11 mouse cellular contexts compared by ENCODE assay signal in the genomic region with DNA sequence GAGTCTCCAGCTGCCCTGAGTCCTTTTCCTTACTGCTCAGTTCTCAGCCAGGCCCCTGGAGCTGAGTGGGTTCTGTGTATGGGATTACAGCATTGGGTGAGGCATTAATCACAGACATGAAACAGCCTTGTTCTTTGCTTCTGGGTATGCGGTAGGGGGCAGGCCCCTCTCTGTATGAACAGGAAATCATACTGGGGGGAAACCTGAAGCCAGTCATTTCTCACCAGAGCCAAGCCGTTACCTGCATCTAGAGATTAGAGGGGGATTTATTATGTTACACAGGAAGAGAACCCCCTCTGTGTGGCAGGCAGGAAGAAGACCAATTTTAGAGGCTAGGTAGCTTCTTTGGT. TPM values are rescaled to one million over a fixed set of nuclear protein-coding genes. Genes with fewer than 3 reads are reported as not detected.
DNase-seq lines count a peak whose midpoint lies in the region; ATAC-seq and TF ChIP-seq lines count a peak whose summit lies in the region.
"Had no signal": no experiment of that assay in that cellular context is flagged by ENCODE, and none has a peak within 500 bp of the region (broad histone marks: within the 10 kb centered on the region; RNA-seq: fewer than 3 reads in every experiment).

No protein-coding gene starts in this region.

- in situ Hi-C loops in Patski (cut with MboI; ENCODE audit: low pct_unique_long_range_greater_than_20kb), result loop anchor here (5.0 kb wide), 1 partner anchor 157 kb away; a partner anchor contains a TSS

- H3K27ac ChIP-seq in hindbrain, embryonic 10.5 days, result peak overlapping the region; percentile 6; the same call in 1 of the 2 replicates
- no peak overlapping the region for H3K27ac ChIP-seq in hindbrain, embryonic 16.5 days (ENCODE audit: low read depth, low read length)
- no peak overlapping the region for H3K27ac ChIP-seq in embryonic facial prominence, embryonic 13.5 days
- no peak overlapping the region for H3K27ac ChIP-seq in midbrain, embryonic 12.5 days (replicated peaks)
- H3K27ac ChIP-seq in cerebellum, adult 2 months (ENCODE audit: insufficient read depth, low read length), result no peak overlapping the region

- POLR2A ChIA-PET in Patski (lab: Charles Lee), result interaction anchor here (0.7 to 2.9 kb wide), 7 partner anchors 37 to 181 kb away, joined by 3 to 11 read pairs (median 6); a partner anchor contains a TSS

- peaks cover 9% of the 10 kb centered on the region for H3K9me3 ChIP-seq in hindbrain, embryonic 10.5 days
- H3K9me3 ChIP-seq in hindbrain, embryonic 16.5 days (ENCODE audit: control insufficient read depth, low read length), result peaks cover 4% of the 10 kb centered on the region
- H3K9me3 ChIP-seq in embryonic facial prominence, embryonic 13.5 days, result no peaks in the 10 kb centered on the region
- peaks cover 5% of the 10 kb centered on the region; the same call in 1 of the 2 replicates for H3K9me3 ChIP-seq in midbrain, embryonic 12.5 days

- H3K27me3 ChIP-seq in hindbrain, embryonic 10.5 days (ENCODE audit: insufficient read depth, poor library complexity, severe bottlenecking), result peaks cover 61% of the 10 kb centered on the region
- H3K27me3 ChIP-seq in hindbrain, embryonic 16.5 days (replicated peaks; ENCODE audit: control insufficient read depth, insufficient read depth, low read length), result peaks cover 2% of the 10 kb centered on the region
- H3K27me3 ChIP-seq in Patski, result no peaks in the 10 kb centered on the region
- H3K27me3 ChIP-seq in embryonic facial prominence, embryonic 13.5 days, result peaks cover 9% of the 10 kb centered on the region
- peaks cover 85% of the 10 kb centered on the region for H3K27me3 ChIP-seq in midbrain, embryonic 12.5 days
- H3K27me3 ChIP-seq in cerebellum, adult 2 months (ENCODE audit: control insufficient read depth, insufficient read depth, low read length), result no peaks in the 10 kb centered on the region; the same call in 1 of the 2 replicates

- no peak for ATAC-seq in hindbrain, embryonic 16.5 days
- ATAC-seq in Patski, result no peak
- no peak for ATAC-seq in embryonic facial prominence, embryonic 13.5 days (ENCODE audit: insufficient number of reproducible peaks, insufficient read depth, low FRiP score, low TSS enrichment, low read depth)
- ATAC-seq in midbrain, embryonic 12.5 days (ENCODE audit: low FRiP score, low read depth), result no peak

- no peak overlapping the region for H3K9ac ChIP-seq in hindbrain, embryonic 16.5 days (ENCODE audit: low read depth, low read length)
- no peak overlapping the region for H3K9ac ChIP-seq in embryonic facial prominence, embryonic 13.5 days
- H3K9ac ChIP-seq in midbrain, embryonic 12.5 days (replicated peaks), result no peak overlapping the region

- no peak for DNase-seq in hindbrain, embryonic 10.5 days (ENCODE audit: low spot score)
- DNase-seq in Patski (ENCODE audit: low read depth, low spot score), result no peak
- DNase-seq in natural killer cell, adult 2 months (ENCODE audit: low spot score in 2 of 2), result no peak
- no peak for DNase-seq in adrenal gland, postnatal 25 days
- DNase-seq in cerebellum, adult 2 months, result no peak
- DNase-seq: adrenal gland, postnatal 36 days; gastrocnemius, postnatal 10 days; left cerebral cortex, postnatal 4 days had no signal

- H3K4me2 ChIP-seq in hindbrain, embryonic 16.5 days (ENCODE audit: low read length), result no peak overlapping the region
- H3K4me2 ChIP-seq in embryonic facial prominence, embryonic 13.5 days, result peak overlapping the region; percentile 50
- peak overlapping the region; percentile 44; the same call in 1 of the 2 replicates for H3K4me2 ChIP-seq in midbrain, embryonic 12.5 days (replicated peaks)

- H3K4me3 ChIP-seq in hindbrain, embryonic 10.5 days, result no peak overlapping the region
- no peak overlapping the region for H3K4me3 ChIP-seq in hindbrain, embryonic 16.5 days (ENCODE audit: low read length)
- no peak overlapping the region for H3K4me3 ChIP-seq in embryonic facial prominence, embryonic 13.5 days
- H3K4me3 ChIP-seq in midbrain, embryonic 12.5 days, result no peak overlapping the region
- H3K4me3 ChIP-seq in cerebellum, adult 2 months (replicated peaks; ENCODE audit: insufficient read depth, low read depth, low read length), result no peak overlapping the region

- H3K36me3 ChIP-seq in hindbrain, embryonic 10.5 days, result no peaks in the 10 kb centered on the region
- H3K36me3 ChIP-seq in hindbrain, embryonic 16.5 days (ENCODE audit: control insufficient read depth, insufficient read depth, low read length), result no peaks in the 10 kb centered on the region
- H3K36me3 ChIP-seq in embryonic facial prominence, embryonic 13.5 days, result 0 out of 2 replicates have a peak, but pooled peaks cover 3% of the 10 kb centered on the region
- H3K36me3 ChIP-seq in midbrain, embryonic 12.5 days, result no peaks in the 10 kb centered on the region

- peak; percentile 49 for TF ChIP-seq CTCF in Patski (IDR thresholded peaks at IDR 0.05)
- no peak for TF ChIP-seq CTCF in cerebellum, adult 2 months (IDR thresholded peaks at IDR 0.05; ENCODE audit: borderline replicate concordance, insufficient read depth, low read depth, low read length)

- CTCF ChIA-PET in Patski (lab: Charles Lee), result interaction anchor here (0.8 to 5.8 kb wide), 4 partner anchors 10 to 236 kb away, joined by 3 to 30 read pairs (median 4); no protein-coding TSS in a partner anchor

- TF ChIP-seq POLR2A in cerebellum, adult 2 months (IDR thresholded peaks at IDR 0.05; ENCODE audit: borderline replicate concordance, insufficient read depth, low read length), result no peak

- 53% methylated on average over 2 of the region's 2 CpGs for WGBS in hindbrain, embryonic 10.5 days
- 58% methylated on average over 2 of the region's 2 CpGs for WGBS in hindbrain, embryonic 16.5 days
- WGBS in embryonic facial prominence, embryonic 13.5 days, result 14% methylated on average over 2 of the region's 2 CpGs
- WGBS in midbrain, embryonic 12.5 days, result 40% methylated on average over 2 of the region's 2 CpGs
- 80% methylated on average over 2 of the region's 2 CpGs for WGBS in cerebellum, adult 2 months

- H3K4me1 ChIP-seq in hindbrain, embryonic 10.5 days (replicated peaks), result peaks cover 60% of the 10 kb centered on the region
- H3K4me1 ChIP-seq in hindbrain, embryonic 16.5 days (ENCODE audit: control insufficient read depth, insufficient read depth, low read depth, low read length), result peaks cover 7% of the 10 kb centered on the region; the same call in 1 of the 2 replicates
- peaks cover 64% of the 10 kb centered on the region for H3K4me1 ChIP-seq in embryonic facial prominence, embryonic 13.5 days
- peaks cover 27% of the 10 kb centered on the region for H3K4me1 ChIP-seq in midbrain, embryonic 12.5 days
- peaks cover 4% of the 10 kb centered on the region; the same call in 1 of the 2 replicates for H3K4me1 ChIP-seq in cerebellum, adult 2 months (ENCODE audit: control insufficient read depth, insufficient read depth, low read length)

RNA-seq across cellular contexts. Expression of a gene that starts 43.1 kb away (rescaled TPM):
- polyA plus RNA-seq in hindbrain, embryonic 10.5 days (2016; fragmentation: Nextera tagmentation; extraction: Ambion mirVana), result 1.4 and 1.6 TPM in 2 replicates
- 1.0 and 1.3 TPM in 2 replicates for polyA plus RNA-seq in hindbrain, embryonic 16.5 days (2015; fragmentation: Nextera tagmentation; extraction: Ambion mirVana)
- polyA plus RNA-seq in Patski (2021), result 61.3 TPM
- 1.4 and 6.5 TPM in 2 replicates for polyA plus RNA-seq in embryonic facial prominence, embryonic 13.5 days (2015; fragmentation: Nextera tagmentation; extraction: Ambion mirVana)
- polyA plus RNA-seq in midbrain, embryonic 12.5 days (2016; fragmentation: Nextera tagmentation; extraction: Ambion mirVana), result 0.87 TPM in 1 of 2 replicates, not detected in the other
- total RNA-seq in adrenal gland, postnatal 25 days (2021), result not detected in 2 replicates
- polyA plus RNA-seq in cerebellum, adult 2 months (2012; rRNA removed), result 0.34 and 1.1 TPM in 2 replicates
- total RNA-seq: gastrocnemius, postnatal 10 days; left cerebral cortex, postnatal 4 days had no signal
